Mouse (Mus musculus) adrenal gland (tissue): ENCODE results near the gene Syngr1.

Experiments used
- intact Hi-C: fragments of 180-260 bp; cut with DNase I; formaldehyde crosslinking; loops from one replicate; pipeline ENCODE4 v1.15.1; 2025
- long read RNA-seq, 2 experiments: library from polyadenylated mRNA; unstranded; transcript quantifications; one replicate each; pipeline ENCODE4 v2.0.0; 2020; ENCODE audit warnings: borderline replicate concordance in 1 of 2; ENCODE audit not compliant: insufficient replicate concordance in 1 of 2

Gene Syngr1
- long read RNA-seq, experiment 1, transcript Syngr1-202 (4 exons, 819 nt) = major isoform, 19 of 21 reads
- long read RNA-seq, experiment 1, partial matches to known transcripts = 0 of 21 reads
- long read RNA-seq, experiment 1, other reads (novel, unspliced or antisense) = 2 of 21 reads
- long read RNA-seq, experiment 2, full-length matches to known transcripts = 34 of 42 reads
- long read RNA-seq, experiment 2, partial matches to known transcripts = 4 of 42 reads
- long read RNA-seq, experiment 2, other reads (novel, unspliced or antisense) = 4 of 42 reads

- intact Hi-C loops = no loop called here
Measured at GRCm38 (mm10) chr15:80091121-80091955, at the start of gene Syngr1, which contains the start of gene Rpl3. Gene Syngr1 (plus strand): TSS chr15:80091334. Gene Rpl3 (minus strand): TSS chr15:80091868.

GRCm38 (mm10) chr15:80042152-80042551 lies 49.0 kb upstream of the Syngr1 start:
- intact Hi-C loops = no loop called here

GRCm38 (mm10) chr15:80044249-80044648 lies 46.9 kb upstream of the Syngr1 start:
- intact Hi-C loops = no loop called here

GRCm38 (mm10) chr15:80045749-80046148 lies 45.4 kb upstream of the Syngr1 start:
- intact Hi-C loops = no loop called here

- intact Hi-C loops = no loop called here
Measured at GRCm38 (mm10) chr15:80047242-80047641, 43.9 kb upstream of the Syngr1 start.

- intact Hi-C loops = no loop called here
Measured at GRCm38 (mm10) chr15:80047973-80048372, 43.2 kb upstream of the Syngr1 start.

GRCm38 (mm10) chr15:80050093-80050492 lies 41.0 kb upstream of the Syngr1 start:
- intact Hi-C loops = no loop called here

GRCm38 (mm10) chr15:80051092-80051761 lies 39.9 kb upstream of the Syngr1 start:
- intact Hi-C loops = no loop called here

GRCm38 (mm10) chr15:80051782-80052181 lies 39.4 kb upstream of the Syngr1 start:
- intact Hi-C loops = no loop called here

- intact Hi-C loops = no loop called here
Measured at GRCm38 (mm10) chr15:80053381-80054033, 37.6 kb upstream of the Syngr1 start.

GRCm38 (mm10) chr15:80054034-80054710 lies 37.0 kb upstream of the Syngr1 start:
- intact Hi-C loops = no loop called here

GRCm38 (mm10) chr15:80058151-80058550 lies 33.0 kb upstream of the Syngr1 start:
- intact Hi-C loops = no loop called here

GRCm38 (mm10) chr15:80059606-80060005 lies 31.5 kb upstream of the Syngr1 start:
- intact Hi-C loops = loop anchor here (5.0 kb wide), 1 partner anchor 47 kb away; the partner anchor contains the start of gene Pdgfb

GRCm38 (mm10) chr15:80060356-80061070 lies 30.6 kb upstream of the Syngr1 start:
- intact Hi-C loops = loop anchor here (5.0 kb wide), 1 partner anchor 48 kb away; the partner anchor contains the start of gene Pdgfb

GRCm38 (mm10) chr15:80061071-80061550 lies 30.0 kb upstream of the Syngr1 start:
- intact Hi-C loops = loop anchor here (5.0 kb wide), 1 partner anchor 49 kb away; the partner anchor contains the start of gene Pdgfb

GRCm38 (mm10) chr15:80062339-80062738 lies 28.8 kb upstream of the Syngr1 start:
- intact Hi-C loops = loop anchor here (5.0 kb wide), 1 partner anchor 50 kb away; the partner anchor contains the start of gene Pdgfb

GRCm38 (mm10) chr15:80062821-80063220 lies 28.3 kb upstream of the Syngr1 start:
- intact Hi-C loops = loop anchor here (5.0 kb wide), 1 partner anchor 51 kb away; the partner anchor contains the start of gene Pdgfb

GRCm38 (mm10) chr15:80064965-80065364 lies 26.2 kb upstream of the Syngr1 start:
- intact Hi-C loops = loop anchor here (5.0 kb wide), 1 partner anchor 53 kb away; the partner anchor contains the start of gene Pdgfb

- intact Hi-C loops = no loop called here
Measured at GRCm38 (mm10) chr15:80065414-80065813, 25.7 kb upstream of the Syngr1 start.
